Mouse (Mus musculus) myocyte (in vitro differentiated cells): ENCODE measurements around the gene Gabarapl2. TPM values are rescaled to one million over a fixed set of nuclear protein-coding genes. Genes with fewer than 3 reads are reported as not detected.

Experiments used
- H3K27me3 ChIP-seq: one replicate; pipeline ENCODE4 v1.6.1; 2011; ENCODE audit not compliant: control insufficient read depth, insufficient read depth, insufficient read length
- H3K36me3 ChIP-seq: one replicate; pipeline ENCODE4 v1.6.1; 2011; ENCODE audit not compliant: control insufficient read depth, insufficient read depth
- H3K4me2 ChIP-seq: one replicate; pipeline ENCODE4 v1.6.1; 2011; ENCODE audit warnings: low read depth, control low read depth
- H3K4me3 ChIP-seq: one replicate; pipeline ENCODE4 v1.5.1; 2011; ENCODE audit warnings: mild to moderate bottlenecking, control low read depth, moderate library complexity
- H3K79me2 ChIP-seq: one replicate; pipeline ENCODE4 v1.6.1; 2011; ENCODE audit not compliant: control insufficient read depth, insufficient read depth
- H3ac ChIP-seq: one replicate; pipeline ENCODE4 v1.6.1; 2011; ENCODE audit not compliant: control insufficient read depth, insufficient read length
- CEBPB ChIP-seq: IDR thresholded peaks from 2 replicates; pipeline ENCODE4 v1.6.1; 2011; ENCODE audit warnings: mild to moderate bottlenecking, moderate library complexity; ENCODE audit not compliant: poor library complexity, insufficient read depth, severe bottlenecking
- E2F4 ChIP-seq: IDR thresholded peaks from one replicate; pipeline ENCODE4 v1.6.1; 2011; ENCODE audit warnings: mild to moderate bottlenecking, control low read depth, moderate library complexity; ENCODE audit not compliant: insufficient read depth
- MAX ChIP-seq: IDR thresholded peaks from one replicate; pipeline ENCODE4 v1.6.1; 2011; ENCODE audit warnings: low read depth, mild to moderate bottlenecking, control low read depth
- MYOD1 ChIP-seq, 3 experiments: IDR thresholded peaks; one replicate each; pipeline ENCODE4 v1.6.1; 2011; ENCODE audit warnings: control low read depth in 2 of 3, low read depth in 2 of 3, mild to moderate bottlenecking in 2 of 3, moderate library complexity in 1 of 3; ENCODE audit not compliant: insufficient read length in 2 of 3, control insufficient read depth in 1 of 3
- MYOG ChIP-seq, 3 experiments: IDR thresholded peaks; one replicate each; pipeline ENCODE4 v1.6.1; 2011; ENCODE audit warnings: control low read depth in 2 of 3, low read depth in 2 of 3, mild to moderate bottlenecking in 2 of 3; ENCODE audit not compliant: insufficient read length in 2 of 3, control insufficient read depth in 1 of 3, insufficient read depth in 1 of 3
- POLR2A ChIP-seq: IDR thresholded peaks from one replicate; pipeline ENCODE4 v1.6.1; 2011; ENCODE audit warnings: low read depth, mild to moderate bottlenecking, control low read depth, moderate library complexity; ENCODE audit not compliant: insufficient read length
- POLR2AphosphoS2 ChIP-seq: IDR thresholded peaks from one replicate; pipeline ENCODE4 v1.6.1; 2011; ENCODE audit warnings: low read depth, control low read depth; ENCODE audit not compliant: insufficient read length
- REST ChIP-seq: IDR thresholded peaks from one replicate; pipeline ENCODE4 v1.6.1; 2011; ENCODE audit warnings: mild to moderate bottlenecking, control low read depth, moderate library complexity; ENCODE audit not compliant: insufficient read depth, insufficient read length
- SRF ChIP-seq: IDR thresholded peaks from one replicate; pipeline ENCODE4 v1.6.1; 2011; ENCODE audit warnings: low read depth; ENCODE audit not compliant: control insufficient read depth, insufficient read length
- TCF12 ChIP-seq: IDR thresholded peaks from one replicate; pipeline ENCODE4 v1.6.1; 2011; ENCODE audit warnings: mild to moderate bottlenecking, control low read depth; ENCODE audit not compliant: poor library complexity, insufficient read depth, severe bottlenecking
- TCF3 ChIP-seq: IDR thresholded peaks from one replicate; pipeline ENCODE4 v1.6.1; 2011; ENCODE audit warnings: low read depth, control low read depth; ENCODE audit not compliant: insufficient read length
- USF1 ChIP-seq: IDR thresholded peaks from one replicate; pipeline ENCODE4 v1.6.1; 2011; ENCODE audit warnings: low read depth, mild to moderate bottlenecking, control low read depth, moderate library complexity
- polyA plus RNA-seq: library from polyadenylated mRNA; unstranded; fragments of >200 nt; fragmentation: generic; extraction: Trizol; gene quantifications from one replicate; pipeline ENCODE4 v1.2.1, GENCODE M21; 2012; ENCODE audit warnings: missing spikeins

Gene Gabarapl2
- polyA plus RNA-seq, 1 experiment = 64.5 TPM

DNA sequence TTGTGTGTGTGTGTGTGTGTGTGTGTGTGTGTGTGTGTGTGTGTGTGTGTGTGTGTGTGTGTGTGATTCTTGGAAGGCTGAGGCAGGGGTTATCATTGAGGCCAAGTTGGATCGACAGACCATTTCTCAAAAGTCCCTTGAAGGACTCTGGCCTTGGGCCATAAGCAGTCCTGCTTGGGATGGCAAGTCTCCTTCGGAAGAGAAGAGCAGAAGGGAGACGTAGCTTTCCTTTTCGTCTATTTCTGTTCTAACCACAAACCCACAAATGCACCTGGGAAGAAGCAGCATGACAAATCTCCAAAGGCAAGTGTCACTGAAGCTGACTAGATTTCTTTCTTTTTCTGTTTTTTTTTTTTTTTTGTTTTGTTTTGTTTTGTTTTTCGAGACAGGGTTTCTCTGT lies 15.4 kb downstream of the Gabarapl2 start:
- TF ChIP-seq TCF12 (no peak), SRF (no peak), POLR2A (no peak), TCF3 (no peak), MYOD1 (IDR thresholded peaks at IDR 0.05; ENCODE audit: control insufficient read depth in 1 of 3, insufficient read length in 2 of 3, low read depth in 2 of 3) (no peak), MAX (no peak), MYOG (IDR thresholded peaks at IDR 0.05; ENCODE audit: control insufficient read depth in 1 of 3, insufficient read depth in 1 of 3, insufficient read length in 2 of 3, low read depth in 2 of 3) (no peak), E2F4 (no peak), REST (no peak), USF1 (no peak), CEBPB (no peak), POLR2AphosphoS2 (no peak)
- H3ac ChIP-seq = no peak overlapping the region
- H3K27me3 ChIP-seq = no peaks in the 10 kb centered on the region
- no peaks in the 10 kb centered on the region for H3K79me2 ChIP-seq
- no peak overlapping the region for H3K4me3 ChIP-seq
- H3K4me2 ChIP-seq = no peak overlapping the region
- H3K36me3 ChIP-seq = peaks cover 28% of the 10 kb centered on the region

DNA sequence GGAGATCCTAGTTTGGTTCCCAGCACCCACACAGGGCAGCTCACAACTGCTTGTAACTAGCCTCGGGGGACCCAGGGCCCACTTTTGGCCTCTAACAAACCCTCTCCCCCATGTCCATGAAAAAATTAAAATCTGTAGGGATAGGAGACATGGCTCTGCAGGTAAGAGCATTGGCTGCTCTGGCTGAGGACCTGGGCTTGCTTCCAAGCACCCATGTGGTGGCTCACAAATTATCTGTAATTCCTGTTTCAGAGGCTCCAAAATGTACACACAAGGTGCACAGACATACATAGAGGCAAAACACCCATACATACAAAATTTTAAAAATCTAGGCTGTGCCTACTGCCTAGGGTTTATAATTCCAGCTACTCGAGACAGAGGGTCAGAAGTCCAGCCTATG lies 16.7 kb downstream of the Gabarapl2 start:
- peaks cover 23% of the 10 kb centered on the region for H3K36me3 ChIP-seq
- TF ChIP-seq TCF12 = no peak
- TF ChIP-seq MAX = no peak
- TF ChIP-seq SRF = no peak
- no peak for TF ChIP-seq POLR2A
- no peak for TF ChIP-seq REST
- no peak for TF ChIP-seq MYOG (IDR thresholded peaks at IDR 0.05; ENCODE audit: control insufficient read depth in 1 of 3, insufficient read depth in 1 of 3, insufficient read length in 2 of 3, low read depth in 2 of 3)
- no peak for TF ChIP-seq MYOD1 (IDR thresholded peaks at IDR 0.05; ENCODE audit: control insufficient read depth in 1 of 3, insufficient read length in 2 of 3, low read depth in 2 of 3)
- no peak for TF ChIP-seq POLR2AphosphoS2

GRCm38 (mm10) chr8:111960591-111961321 lies 20.3 kb downstream of the Gabarapl2 start:
- Histone ChIP-seq H3K4me3 (no peak overlapping the region), H3K27me3 (no peaks in the 10 kb centered on the region), H3K4me2 (no peak overlapping the region), H3K36me3 (peaks cover 11% of the 10 kb centered on the region), H3K79me2 (no peaks in the 10 kb centered on the region), H3ac (no peak overlapping the region)
- TF ChIP-seq TCF3 = no peak

More for the DNA sequence above, 16.7 kb downstream of the Gabarapl2 start:
- Histone ChIP-seq H3ac (no peak overlapping the region), H3K4me2 (no peak overlapping the region), H3K79me2 (no peaks in the 10 kb centered on the region), H3K4me3 (no peak overlapping the region), H3K27me3 (no peaks in the 10 kb centered on the region)

DNA sequence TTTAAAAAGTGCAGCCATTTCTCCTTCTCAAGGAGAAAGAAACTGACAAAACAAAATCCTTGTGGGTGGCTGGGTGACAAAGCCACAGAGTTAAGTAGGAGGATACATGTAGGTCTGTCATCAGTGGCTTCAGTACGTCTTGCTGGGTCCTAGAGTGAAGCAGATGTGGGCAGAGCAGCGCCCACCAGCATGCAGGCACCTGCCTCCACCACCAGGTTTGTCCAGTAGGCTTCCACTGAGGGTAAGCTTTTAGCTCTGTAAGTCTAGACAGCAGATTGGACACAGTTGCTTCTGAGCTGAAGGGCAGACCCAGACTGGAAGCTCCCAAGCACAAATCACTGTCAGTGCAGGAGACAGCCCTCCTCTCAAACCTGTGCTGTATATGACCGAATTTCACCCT lies 20.8 kb downstream of the Gabarapl2 start:
- H3K27me3 ChIP-seq = no peaks in the 10 kb centered on the region
- TF ChIP-seq E2F4 = no peak
- no peak for TF ChIP-seq TCF3
- TF ChIP-seq CEBPB = no peak
- TF ChIP-seq REST = no peak
- no peak for TF ChIP-seq MYOD1 (IDR thresholded peaks at IDR 0.05; ENCODE audit: control insufficient read depth in 1 of 3, insufficient read length in 2 of 3, low read depth in 2 of 3)
- TF ChIP-seq USF1 = no peak
- no peak for TF ChIP-seq POLR2AphosphoS2
- TF ChIP-seq MYOG (IDR thresholded peaks at IDR 0.05; ENCODE audit: control insufficient read depth in 1 of 3, insufficient read depth in 1 of 3, insufficient read length in 2 of 3, low read depth in 2 of 3) = no peak
- no peak for TF ChIP-seq SRF
- TF ChIP-seq POLR2A = no peak
- no peak for TF ChIP-seq MAX
- TF ChIP-seq TCF12 = no peak
- no peaks in the 10 kb centered on the region for H3K79me2 ChIP-seq
- no peak overlapping the region for H3ac ChIP-seq
- peaks cover 10% of the 10 kb centered on the region for H3K36me3 ChIP-seq
- H3K4me2 ChIP-seq = no peak overlapping the region
- H3K4me3 ChIP-seq = no peak overlapping the region

- no peak overlapping the region for H3K4me2 ChIP-seq
- TF ChIP-seq MYOD1 (IDR thresholded peaks at IDR 0.05; ENCODE audit: control insufficient read depth in 1 of 3, insufficient read length in 2 of 3, low read depth in 2 of 3) (no peak), MAX (no peak), TCF12 (no peak), TCF3 (no peak), E2F4 (no peak), POLR2AphosphoS2 (no peak), POLR2A (no peak)
- no peaks in the 10 kb centered on the region for H3K36me3 ChIP-seq
- no peak overlapping the region for H3K4me3 ChIP-seq
- H3K27me3 ChIP-seq = no peaks in the 10 kb centered on the region
- no peak overlapping the region for H3ac ChIP-seq
- H3K79me2 ChIP-seq = no peaks in the 10 kb centered on the region
These were observed 22.1 kb downstream of the Gabarapl2 start for GRCm38 (mm10) chr8:111962589-111962988.
